Mouse (Mus musculus) bone marrow, adult 2 months (tissue): ENCODE data around the gene Gtpbp4. TPM values are rescaled to one million over a fixed set of nuclear protein-coding genes. Genes with fewer than 3 reads are reported as not detected.

ENCODE experiments used
- H3K27ac ChIP-seq: fragments of 200-500 bp; 2 replicates; pipeline ENCODE4 v1.5.1; 2012; ENCODE audit warnings: low read depth, mild to moderate bottlenecking, control low read depth, inconsistent platforms, low read length; ENCODE audit not compliant: control insufficient read depth, poor library complexity, insufficient read depth
- H3K4me1 ChIP-seq: fragments of 200-500 bp; 2 replicates; pipeline ENCODE4 v1.6.1; 2011; ENCODE audit warnings: low read length; ENCODE audit not compliant: control insufficient read depth, insufficient read depth
- H3K4me3 ChIP-seq: fragments of 200-500 bp; replicated peaks from 2 replicates; pipeline ENCODE3; 2011; ENCODE audit warnings: mild to moderate bottlenecking, low read depth, low read length, control low read depth; ENCODE audit not compliant: control insufficient read depth
- CTCF ChIP-seq: fragments of 200-500 bp; IDR thresholded peaks from 2 replicates; pipeline ENCODE4 v1.5.1; 2011; ENCODE audit warnings: low read length, control low read depth; ENCODE audit not compliant: control insufficient read depth, insufficient read depth
- POLR2A ChIP-seq: fragments of 200-500 bp; IDR thresholded peaks from 2 replicates; pipeline ENCODE4 v1.6.1; 2011; ENCODE audit warnings: low read depth, mild to moderate bottlenecking, control low read depth, low read length, borderline replicate concordance; ENCODE audit not compliant: control insufficient read depth
- WGBS: fragments of 180-500 bp; shearing (Covaris S2); methylation state at CpG from one replicate; pipeline ENCODE4 v1.1.7; 2018; 5-methylcytosine and 5-hydroxymethylcytosine counted together
- polyA plus RNA-seq: library from polyadenylated mRNA; stranded (reverse); fragments of >200 nt; gene quantifications from 2 replicates; pipeline ENCODE4 v1.2.4, GENCODE M21; 2011; ENCODE audit warnings: low replicate concordance; ENCODE audit not compliant: missing spikeins, insufficient read depth, insufficient read length

The Gtpbp4 gene
- 20.2 and 35.7 TPM in 2 replicates for polyA plus RNA-seq

DNA sequence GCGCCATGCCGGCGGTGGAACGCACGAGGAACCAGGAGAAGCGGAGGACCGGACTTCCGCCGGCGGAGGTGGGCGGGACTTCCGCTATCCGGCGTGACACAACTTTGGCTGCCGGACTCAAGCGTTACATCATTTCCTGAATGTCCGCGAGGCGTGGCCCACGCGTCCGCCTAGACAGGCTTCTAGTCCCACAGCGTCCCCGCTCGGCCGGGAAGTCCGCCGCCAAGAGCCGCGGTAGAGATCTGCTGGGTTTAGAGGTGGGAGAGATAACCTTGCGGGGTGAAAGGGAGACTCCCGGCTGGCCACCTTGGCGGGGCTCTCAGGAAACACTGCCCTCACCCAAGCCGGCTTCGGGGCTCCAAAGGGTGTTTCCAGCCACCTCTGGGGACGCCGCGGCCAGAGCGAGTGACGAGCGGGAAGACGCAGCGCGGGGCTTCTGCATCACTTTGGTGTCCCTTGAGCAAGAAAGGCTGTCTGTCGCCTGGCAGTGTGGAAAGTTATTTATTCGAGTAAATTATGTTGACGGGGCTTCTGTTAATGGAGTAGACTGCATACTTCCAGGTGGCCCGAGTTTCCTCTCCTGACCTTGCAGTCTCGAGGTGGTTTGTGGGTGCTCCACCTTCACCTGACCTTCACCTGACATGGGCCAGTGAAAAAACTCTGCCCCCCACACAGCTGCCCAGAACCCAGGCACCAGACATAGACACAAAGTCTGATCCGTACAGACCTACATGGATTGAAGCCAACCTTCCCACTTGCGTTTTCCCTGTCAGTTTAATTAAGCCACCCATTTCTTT lies at the start of gene Gtpbp4:
Gene Gtpbp4 (minus strand): TSS at position 94 of the 797 bp plus-strand sequence.
- TF ChIP-seq CTCF (peak; percentile 72), POLR2A (peak; percentile 73; the same call in 1 of the 2 replicates)
- Histone ChIP-seq H3K4me1 (peaks cover 1% of the 10 kb centered on the region; the same call in 1 of the 2 replicates), H3K4me3 (peak within 1 kb of the TSS; percentile 97), H3K27ac (peak within 1 kb of the TSS; percentile 86)
- WGBS: 1% methylated on average over 51 of the region's 51 CpGs

GRCm38 (mm10) chr13:9044731-9045130 lies 48.8 kb upstream of the Gtpbp4 start:
- Histone ChIP-seq H3K27ac (no peak overlapping the region), H3K4me1 (no peaks in the 10 kb centered on the region), H3K4me3 (no peak overlapping the region)
- WGBS: 93% methylated on average over 1 of the region's 1 CpGs
- TF ChIP-seq CTCF: no peak
- TF ChIP-seq POLR2A: no peak

GRCm38 (mm10) chr13:9043289-9044049 lies 47.6 kb upstream of the Gtpbp4 start:
- WGBS: 24% methylated on average over 3 of the region's 3 CpGs
- no peaks in the 10 kb centered on the region for H3K4me1 ChIP-seq
- H3K27ac ChIP-seq: no peak overlapping the region
- H3K4me3 ChIP-seq: no peak overlapping the region
- no peak for TF ChIP-seq POLR2A
- no peak for TF ChIP-seq CTCF

GRCm38 (mm10) chr13:9040626-9041025 lies 44.7 kb upstream of the Gtpbp4 start:
- Histone ChIP-seq H3K4me1 (no peaks in the 10 kb centered on the region), H3K27ac (no peak overlapping the region), H3K4me3 (no peak overlapping the region)
- WGBS: 82% methylated on average over 1 of the region's 1 CpGs
- TF ChIP-seq CTCF: no peak
- TF ChIP-seq POLR2A: no peak

- H3K27ac ChIP-seq: no peak overlapping the region
- TF ChIP-seq CTCF (no peak), POLR2A (no peak)
- WGBS: 87% methylated on average over 8 of the region's 8 CpGs
- H3K4me3 ChIP-seq: no peak overlapping the region
- H3K4me1 ChIP-seq: no peaks in the 10 kb centered on the region; the same call in 1 of the 2 replicates
These were observed 36.2 kb upstream of the Gtpbp4 start for GRCm38 (mm10) chr13:9031996-9032661.

DNA sequence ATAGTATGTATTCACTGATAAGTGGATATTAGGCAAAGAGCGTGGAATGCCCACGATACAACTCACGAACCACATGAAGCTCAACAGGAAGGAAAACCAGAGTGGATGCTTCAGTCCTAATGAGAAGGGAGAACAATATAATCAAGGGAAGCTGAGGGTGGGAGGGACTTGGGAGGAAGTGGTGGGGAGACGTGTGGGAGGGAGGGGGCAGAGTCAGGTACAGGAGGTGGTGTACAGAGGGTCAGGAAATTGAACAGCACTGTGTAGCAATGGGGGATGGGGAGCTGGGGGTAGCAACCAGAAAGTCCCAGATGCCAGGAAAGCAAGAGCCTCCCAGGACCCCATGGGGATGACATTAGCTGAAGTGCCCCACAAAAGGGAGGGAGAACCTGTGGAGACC lies 34.5 kb upstream of the Gtpbp4 start:
- TF ChIP-seq POLR2A: no peak
- Histone ChIP-seq H3K4me1 (no peaks in the 10 kb centered on the region; the same call in 1 of the 2 replicates), H3K27ac (no peak overlapping the region), H3K4me3 (no peak overlapping the region)
- 35% methylated on average over 4 of the region's 4 CpGs for WGBS

DNA sequence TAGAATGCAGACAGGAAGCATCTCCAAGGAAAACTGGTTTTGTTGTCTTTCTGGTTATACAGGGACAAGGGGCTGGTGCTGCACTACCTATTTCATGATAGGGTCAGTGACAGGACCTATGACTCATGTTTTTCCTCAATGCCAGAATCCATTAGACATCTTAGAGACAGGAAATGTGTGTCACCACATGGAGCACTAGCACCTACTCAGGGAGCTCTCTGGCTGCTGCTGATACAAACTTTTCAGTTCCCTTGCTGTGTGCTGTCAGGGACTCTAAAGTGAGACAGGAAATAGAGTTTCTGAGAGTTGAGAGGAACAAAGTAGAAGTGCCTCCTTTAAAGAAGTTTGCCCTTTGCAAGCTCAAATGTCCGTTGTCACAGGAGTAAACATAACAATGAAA lies 31.4 kb upstream of the Gtpbp4 start:
- H3K4me3 ChIP-seq: no peak overlapping the region
- H3K4me1 ChIP-seq: no peaks in the 10 kb centered on the region; the same call in none of the 2 replicates
- TF ChIP-seq CTCF (no peak), POLR2A (no peak)
- 2% methylated on average over 1 of the region's 1 CpGs for whole genome bisulfite sequencing
- no peak overlapping the region for H3K27ac ChIP-seq

GRCm38 (mm10) chr13:9022623-9023022 lies 26.7 kb upstream of the Gtpbp4 start:
- Histone ChIP-seq H3K4me3 (no peak overlapping the region), H3K27ac (no peak overlapping the region), H3K4me1 (no peaks in the 10 kb centered on the region; the same call in none of the 2 replicates)
- 4% methylated on average over 1 of the region's 1 CpGs for WGBS
- TF ChIP-seq POLR2A: no peak
- no peak for TF ChIP-seq CTCF
